Mouse (Mus musculus) mature B cell (primary cell): Measurements from ENCODE around the gene Vmn1r148.
"Not testable (repeated sequence)": the region's sequence is repeated elsewhere in the genome, so short reads cannot be mapped to it uniquely, and the experiment has no call there.

Experiments used
- in situ Hi-C: fragments of 300-500 bp; cut with MboI; formaldehyde crosslinking; loops from 2 replicates; pipeline ENCODE4 v1.14.3; 2019

Vmn1r148 gene

GRCm38 (mm10) chr7:22413283-22413682 lies at the start of gene Vmn1r148:
TSS of gene Vmn1r148 (plus strand) at chr7:22413583.
- in situ Hi-C loops = not testable (repeated sequence)

- in situ Hi-C loops = not testable (repeated sequence)
Observed at GRCm38 (mm10) chr7:22370939-22371338, 42.4 kb upstream of the Vmn1r148 start, which contains the start of gene Gm8660. TSS of gene Gm8660 (minus strand) at chr7:22371039.

- in situ Hi-C loops = not testable (repeated sequence)
Observed at GRCm38 (mm10) chr7:22438129-22438528, 24.7 kb downstream of the Vmn1r148 start, which contains the start of gene Vmn1r149. TSS of gene Vmn1r149 (minus strand) at chr7:22438229.

GRCm38 (mm10) chr7:22463975-22464374 lies 50.6 kb downstream of the Vmn1r148 start, which contains the start of gene Gm10665:
TSS of gene Gm10665 (minus strand) at chr7:22464075.
- in situ Hi-C loops = not testable (repeated sequence)
